Mouse (Mus musculus): ENCODE measurements around the gene Gpr107.

DNA sequence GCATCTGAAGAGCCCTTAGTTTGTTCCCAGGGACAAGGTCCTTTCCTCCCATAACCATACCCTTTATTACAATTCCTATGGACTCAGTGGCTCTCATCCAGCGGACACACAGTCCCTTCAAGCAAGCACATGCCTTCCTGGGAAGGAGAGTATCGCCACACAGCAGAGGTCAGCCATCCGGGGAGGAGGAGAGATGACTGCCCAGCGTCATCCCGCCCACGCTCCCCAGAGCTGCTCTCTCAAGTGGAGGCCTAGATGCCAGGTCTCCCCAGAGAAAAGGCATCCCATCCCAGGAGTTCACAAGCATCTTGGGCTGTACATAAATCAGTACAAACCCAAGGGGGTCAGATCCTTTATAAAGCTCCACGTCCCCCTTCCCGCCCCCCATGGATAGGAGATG lies 19.4 kb upstream of the Gpr107 start:
- no peak for TF ChIP-seq POLR2A (IDR thresholded peaks at IDR 0.05; ENCODE audit: borderline replicate concordance, extremely low read depth, insufficient read depth, insufficient read length, poor library complexity, severe bottlenecking)
- no peak for TF ChIP-seq CTCF (IDR thresholded peaks at IDR 0.05; ENCODE audit: borderline replicate concordance, extremely low read depth, insufficient read depth, insufficient read length)
